Comparison of ENCODE assay signal across 15 mouse cellular contexts in the genomic region with DNA sequence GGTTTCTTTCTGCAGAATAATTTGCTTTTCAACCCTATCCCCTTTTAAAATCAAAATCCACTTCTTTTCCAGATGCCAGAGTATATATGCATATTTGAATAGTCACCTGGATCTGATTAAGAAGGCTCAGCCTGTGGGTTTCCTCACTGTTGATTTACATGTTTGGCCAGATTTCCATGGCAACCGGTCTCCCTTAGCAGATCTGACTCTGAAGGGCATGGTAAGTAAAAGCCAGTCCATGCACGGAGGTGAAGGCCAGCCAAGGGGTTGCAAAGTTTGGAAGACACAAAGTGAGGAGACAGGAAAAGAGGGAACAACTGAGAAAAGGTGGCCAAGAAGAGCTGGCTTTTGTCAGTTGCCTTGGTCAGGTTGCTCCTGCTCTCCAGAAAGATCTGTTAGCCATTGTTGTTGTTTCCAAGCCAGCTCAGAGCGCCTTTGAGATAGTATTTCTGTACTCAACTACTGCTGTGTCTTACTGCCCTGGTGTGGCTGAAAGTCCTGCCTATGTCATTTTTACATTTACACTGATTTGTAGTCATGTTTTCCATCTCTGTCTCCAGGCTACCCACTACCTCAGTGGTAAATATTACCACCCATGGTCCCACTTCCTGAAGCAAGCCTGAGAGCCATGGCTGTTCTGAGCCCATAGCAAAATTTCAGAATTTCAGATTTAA.
DNase-seq lines count a peak whose midpoint lies in the region; ATAC-seq lines count a peak whose summit lies in the region.
"Had no signal": no experiment of that assay in that cellular context is flagged by ENCODE, and none has a peak within 500 bp of the region (broad histone marks: within the 10 kb centered on the region; RNA-seq: fewer than 3 reads in every experiment).

No protein-coding gene starts in this region.

- no peaks in the 10 kb centered on the region for H3K36me3 ChIP-seq in kidney, embryonic 14.5 days (ENCODE audit: control insufficient read depth, insufficient read depth, low read length)
- H3K36me3 ChIP-seq in limb, embryonic 11.5 days (ENCODE audit: control insufficient read depth, insufficient read depth, low read length) = no peaks in the 10 kb centered on the region
- H3K36me3 ChIP-seq: heart, embryonic 10.5 days; hindbrain, embryonic 15.5 days; midbrain, embryonic 12.5 days had no signal

- H3K4me1 ChIP-seq in kidney, embryonic 14.5 days (ENCODE audit: control insufficient read depth, insufficient read depth, low read length) = no peaks in the 10 kb centered on the region
- H3K4me1 ChIP-seq in limb, embryonic 11.5 days (ENCODE audit: control insufficient read depth, insufficient read depth, low read length) = peaks cover 8% of the 10 kb centered on the region
- H3K4me1 ChIP-seq: hindbrain, embryonic 15.5 days had no signal

- H3K4me3 ChIP-seq in kidney, embryonic 14.5 days (ENCODE audit: low read length) = no peak overlapping the region
- no peak overlapping the region for H3K4me3 ChIP-seq in limb, embryonic 11.5 days (ENCODE audit: low read depth, low read length)
- H3K4me3 ChIP-seq: heart, embryonic 10.5 days; hindbrain, embryonic 15.5 days; midbrain, embryonic 12.5 days had no signal

- no peaks in the 10 kb centered on the region for H3K9me3 ChIP-seq in kidney, embryonic 14.5 days (ENCODE audit: control insufficient read depth, low read length)
- no peaks in the 10 kb centered on the region for H3K9me3 ChIP-seq in limb, embryonic 11.5 days (ENCODE audit: control insufficient read depth, low read length)
- H3K9me3 ChIP-seq: heart, embryonic 10.5 days; hindbrain, embryonic 15.5 days; midbrain, embryonic 12.5 days had no signal

- ATAC-seq in kidney, embryonic 14.5 days (ENCODE audit: low FRiP score, low TSS enrichment) = 0 out of 2 replicates have a peak, but pooled peaks have one; percentile 32
- peak; percentile 86 for ATAC-seq in limb, embryonic 11.5 days (ENCODE audit: insufficient number of reproducible peaks, low FRiP score, low TSS enrichment, low read depth)
- no peak for ATAC-seq in granulocyte monocyte progenitor cell, adult 5-6 weeks (replicated peaks; ENCODE audit: poor library complexity, severe bottlenecking)
- no peak for ATAC-seq in activated CD4-positive, CD25-positive, alpha-beta regulatory T cell, adult 4 months
- ATAC-seq: forebrain, embryonic 16.5 days had no signal

- no peak for DNase-seq in kidney, adult 18-20 months
- DNase-seq in adipocyte (ENCODE audit: low spot score) = peak; percentile 43
- peak; percentile 84 for DNase-seq in embryo, embryonic 11 days
- DNase-seq in limb, embryonic 11.5 days (ENCODE audit: low spot score) = peak; percentile 80
- DNase-seq in T-cell, adult 2 months (ENCODE audit: low spot score) = no peak
- DNase-seq: cerebellum, adult 9-11 months; spleen, adult 18-20 months had no signal

- 63% methylated on average over 3 of the region's 3 CpGs for WGBS in kidney, embryonic 14.5 days
- WGBS in limb, embryonic 11.5 days = 43% methylated on average over 3 of the region's 3 CpGs

- H3K27ac ChIP-seq in kidney, embryonic 14.5 days (ENCODE audit: low read depth, low read length) = no peak overlapping the region
- H3K27ac ChIP-seq in limb, embryonic 11.5 days (replicated peaks; ENCODE audit: low read depth, low read length) = no peak overlapping the region; the same call in 1 of the 2 replicates
- H3K27ac ChIP-seq: heart, embryonic 10.5 days; hindbrain, embryonic 15.5 days; midbrain, embryonic 12.5 days had no signal

- no peak overlapping the region for H3K4me2 ChIP-seq in kidney, embryonic 14.5 days (replicated peaks; ENCODE audit: low read depth, low read length)
- H3K4me2 ChIP-seq in limb, embryonic 11.5 days (ENCODE audit: low read depth, severe bottlenecking) = no peak overlapping the region
- H3K4me2 ChIP-seq: hindbrain, embryonic 15.5 days; liver, embryonic 11.5 days; midbrain, embryonic 12.5 days had no signal

- H3K27me3 ChIP-seq in kidney, embryonic 14.5 days (ENCODE audit: control insufficient read depth, insufficient read depth, low read length) = no peaks in the 10 kb centered on the region
- H3K27me3 ChIP-seq in limb, embryonic 11.5 days (ENCODE audit: control insufficient read depth, insufficient read depth, low read length) = no peaks in the 10 kb centered on the region
- H3K27me3 ChIP-seq: hindbrain, embryonic 15.5 days; midbrain, embryonic 12.5 days had no signal

- no peak overlapping the region for H3K9ac ChIP-seq in kidney, embryonic 14.5 days (ENCODE audit: low read depth, low read length)
- no peak overlapping the region for H3K9ac ChIP-seq in limb, embryonic 11.5 days (ENCODE audit: low read length)
- H3K9ac ChIP-seq: hindbrain, embryonic 15.5 days; midbrain, embryonic 12.5 days had no signal

Comparison
In these comparisons a context has a peak if more than half of its experiments do, and no peak if none do; other contexts are left out.
1. ATAC-seq: peak in kidney, embryonic 14.5 days (single experiment) and limb, embryonic 11.5 days (single experiment); none in granulocyte monocyte progenitor cell, adult 5-6 weeks (single experiment) and activated CD4-positive, CD25-positive, alpha-beta regulatory T cell, adult 4 months (single experiment).
2. DNase-seq: peak in adipocyte (single experiment), embryo, embryonic 11 days (single experiment) and limb, embryonic 11.5 days (single experiment); none in kidney, adult 18-20 months (single experiment) and T-cell, adult 2 months (single experiment).